Mouse (Mus musculus) myocyte (in vitro differentiated cells): ENCODE measurements around the gene Eea1.
A peak's percentile ranks its signal among the peaks of the same experiment; 100 is the strongest.

Experiments
- CEBPB ChIP-seq: IDR thresholded peaks from 2 replicates; pipeline ENCODE4 v1.6.1; 2011; ENCODE audit warnings: mild to moderate bottlenecking, moderate library complexity; ENCODE audit not compliant: poor library complexity, insufficient read depth, severe bottlenecking
- E2F4 ChIP-seq: IDR thresholded peaks from one replicate; pipeline ENCODE4 v1.6.1; 2011; ENCODE audit warnings: mild to moderate bottlenecking, control low read depth, moderate library complexity; ENCODE audit not compliant: insufficient read depth
- MAX ChIP-seq: IDR thresholded peaks from one replicate; pipeline ENCODE4 v1.6.1; 2011; ENCODE audit warnings: low read depth, mild to moderate bottlenecking, control low read depth
- MYOD1 ChIP-seq, 3 experiments: IDR thresholded peaks; one replicate each; pipeline ENCODE4 v1.6.1; 2011; ENCODE audit warnings: control low read depth in 2 of 3, low read depth in 2 of 3, mild to moderate bottlenecking in 2 of 3, moderate library complexity in 1 of 3; ENCODE audit not compliant: insufficient read length in 2 of 3, control insufficient read depth in 1 of 3
- MYOG ChIP-seq, 3 experiments: IDR thresholded peaks; one replicate each; pipeline ENCODE4 v1.6.1; 2011; ENCODE audit warnings: control low read depth in 2 of 3, low read depth in 2 of 3, mild to moderate bottlenecking in 2 of 3; ENCODE audit not compliant: insufficient read length in 2 of 3, control insufficient read depth in 1 of 3, insufficient read depth in 1 of 3
- POLR2A ChIP-seq: IDR thresholded peaks from one replicate; pipeline ENCODE4 v1.6.1; 2011; ENCODE audit warnings: low read depth, mild to moderate bottlenecking, control low read depth, moderate library complexity; ENCODE audit not compliant: insufficient read length
- POLR2AphosphoS2 ChIP-seq: IDR thresholded peaks from one replicate; pipeline ENCODE4 v1.6.1; 2011; ENCODE audit warnings: low read depth, control low read depth; ENCODE audit not compliant: insufficient read length
- REST ChIP-seq: IDR thresholded peaks from one replicate; pipeline ENCODE4 v1.6.1; 2011; ENCODE audit warnings: mild to moderate bottlenecking, control low read depth, moderate library complexity; ENCODE audit not compliant: insufficient read depth, insufficient read length
- SRF ChIP-seq: IDR thresholded peaks from one replicate; pipeline ENCODE4 v1.6.1; 2011; ENCODE audit warnings: low read depth; ENCODE audit not compliant: control insufficient read depth, insufficient read length
- TCF12 ChIP-seq: IDR thresholded peaks from one replicate; pipeline ENCODE4 v1.6.1; 2011; ENCODE audit warnings: mild to moderate bottlenecking, control low read depth; ENCODE audit not compliant: poor library complexity, insufficient read depth, severe bottlenecking
- TCF3 ChIP-seq: IDR thresholded peaks from one replicate; pipeline ENCODE4 v1.6.1; 2011; ENCODE audit warnings: low read depth, control low read depth; ENCODE audit not compliant: insufficient read length
- USF1 ChIP-seq: IDR thresholded peaks from one replicate; pipeline ENCODE4 v1.6.1; 2011; ENCODE audit warnings: low read depth, mild to moderate bottlenecking, control low read depth, moderate library complexity

GRCm38 (mm10) chr10:96079823-96080222 lies 139.4 kb downstream of the Eea1 start:
- TF ChIP-seq TCF3: no peak
- no peak for TF ChIP-seq POLR2A
- no peak for TF ChIP-seq E2F4
- no peak for TF ChIP-seq MYOG (IDR thresholded peaks at IDR 0.05; ENCODE audit: control insufficient read depth in 1 of 3, insufficient read depth in 1 of 3, insufficient read length in 2 of 3, low read depth in 2 of 3)
- no peak for TF ChIP-seq MAX
- TF ChIP-seq USF1: no peak
- TF ChIP-seq CEBPB: no peak
- peak; percentile 36 for TF ChIP-seq SRF
- no peak for TF ChIP-seq POLR2AphosphoS2
- peak in 1 of 3 experiments; percentile 32 for TF ChIP-seq MYOD1 (IDR thresholded peaks at IDR 0.05; ENCODE audit: control insufficient read depth in 1 of 3, insufficient read length in 2 of 3, low read depth in 2 of 3)
- no peak for TF ChIP-seq TCF12
- TF ChIP-seq REST: no peak
